Mouse (Mus musculus) heart, embryonic 10.5 days (tissue): Measurements from ENCODE around the gene Afg3l1. TPM values are rescaled to one million over a fixed set of nuclear protein-coding genes. Genes with fewer than 3 reads are reported as not detected.
"Not testable (repeated sequence)": the region's sequence is repeated elsewhere in the genome, so short reads cannot be mapped to it uniquely, and the experiment has no call there.

Source experiments
- DNase-seq: peaks from one replicate; pipeline ENCODE4 v3.0.0-alpha.2; 2017; ENCODE audit warnings: low spot score
- H3K27ac ChIP-seq: fragments of 300-500 bp; sonication (generic); 2 replicates; pipeline ENCODE4 v1.5.1; 2016; ENCODE audit warnings: mild to moderate bottlenecking
- H3K27me3 ChIP-seq: fragments of 300-500 bp; sonication (generic); 2 replicates; pipeline ENCODE4 v1.6.1; 2016; ENCODE audit warnings: mild to moderate bottlenecking; ENCODE audit not compliant: poor library complexity, insufficient read depth, severe bottlenecking
- H3K36me3 ChIP-seq: fragments of 300-500 bp; sonication (generic); 2 replicates; pipeline ENCODE4 v1.6.1; 2016; ENCODE audit warnings: mild to moderate bottlenecking, moderate library complexity
- H3K4me1 ChIP-seq: fragments of 300-500 bp; sonication (generic); 2 replicates; pipeline ENCODE4 v1.6.1; 2016; ENCODE audit warnings: mild to moderate bottlenecking
- H3K4me3 ChIP-seq: fragments of 300-500 bp; sonication (generic); 2 replicates; pipeline ENCODE4 v1.5.1; 2016; ENCODE audit warnings: mild to moderate bottlenecking, moderate library complexity
- H3K9me3 ChIP-seq: fragments of 300-500 bp; sonication (generic); 2 replicates; pipeline ENCODE4 v1.6.1; 2016; ENCODE audit warnings: mild to moderate bottlenecking, moderate library complexity
- WGBS: fragments of 180-500 bp; shearing (Covaris S2); methylation state at CpG from one replicate; pipeline ENCODE4 v1.1.7; 2016; 5-methylcytosine and 5-hydroxymethylcytosine counted together
- polyA plus RNA-seq: library from polyadenylated mRNA; unstranded; fragments of >200 nt; fragmentation: Nextera tagmentation; extraction: Ambion mirVana; gene quantifications from 2 replicates; pipeline ENCODE4 v1.2.1, GENCODE M21; 2016

Gene Afg3l1
- polyA plus RNA-seq, 1 experiment from 2014 or later, result 63.8 TPM

GRCm38 (mm10) chr8:123536990-123537380, 59.3 kb downstream of the Afg3l1 start:
- Histone ChIP-seq H3K4me3 (no peak overlapping the region), H3K27ac (no peak overlapping the region), H3K4me1 (no peaks in the 10 kb centered on the region), H3K36me3 (peaks cover 47% of the 10 kb centered on the region), H3K9me3 (no peaks in the 10 kb centered on the region), H3K27me3 (peaks cover 34% of the 10 kb centered on the region)
- 18% methylated on average over 10 of the region's 10 CpGs for WGBS
- DNase-seq, result no peak

GRCm38 (mm10) chr8:123537641-123538040, 59.9 kb downstream of the Afg3l1 start:
- 74% methylated on average over 5 of the region's 14 CpGs for WGBS
- not testable (repeated sequence) for H3K4me1 ChIP-seq, H3K4me3 ChIP-seq, DNase-seq, H3K27ac ChIP-seq, H3K9me3 ChIP-seq
- Histone ChIP-seq H3K27me3 (peaks cover 34% of the 10 kb centered on the region), H3K36me3 (peaks cover 40% of the 10 kb centered on the region)

Other genes starting within 250 kb of the Afg3l1 start
- gene Spata2l, start 241.7 kb upstream of the Afg3l1 start, polyA plus RNA-seq, result 2.2 and 2.6 TPM in 2 replicates
- 17.8 and 21.4 TPM in 2 replicates for gene Zfp276, start 223.7 kb upstream of the Afg3l1 start, polyA plus RNA-seq
- gene Vps9d1, start 223.6 kb upstream of the Afg3l1 start, polyA plus RNA-seq, result 19.7 and 20.6 TPM in 2 replicates
- gene Fanca, start 159.3 kb upstream of the Afg3l1 start, polyA plus RNA-seq, result 28.9 and 31.5 TPM in 2 replicates
- 4.4 TPM in 2 replicates for gene Spire2, start 145.2 kb upstream of the Afg3l1 start, polyA plus RNA-seq
- 153 and 172 TPM in 2 replicates for gene Tcf25, start 104.2 kb upstream of the Afg3l1 start, polyA plus RNA-seq
- gene Mc1r, start 70.8 kb upstream of the Afg3l1 start, polyA plus RNA-seq, result not detected in 2 replicates
- gene Tubb3, start 66.5 kb upstream of the Afg3l1 start, polyA plus RNA-seq, result 10.5 and 15.8 TPM in 2 replicates
- 36.4 and 38.6 TPM in 2 replicates for gene Def8, start 54.4 kb upstream of the Afg3l1 start, polyA plus RNA-seq
- 2.1 and 4.6 TPM in 2 replicates for gene Dbndd1, start 37.6 kb downstream of the Afg3l1 start, polyA plus RNA-seq
- 17.9 and 27.4 TPM in 2 replicates for gene Gas8, start 40.9 kb downstream of the Afg3l1 start, polyA plus RNA-seq
- 13.0 and 16.7 TPM in 2 replicates for gene Rhou, start 176.0 kb downstream of the Afg3l1 start, polyA plus RNA-seq